Mouse (Mus musculus) erythroblast, embryonic 14.5 days (primary cell): Measurements from ENCODE around the gene Rap1b.

Source experiments
- GATA1 ChIP-seq: IDR thresholded peaks from 2 replicates; pipeline ENCODE4 v1.6.1; 2012; ENCODE audit warnings: low read length, inconsistent platforms, mixed read lengths
- TAL1 ChIP-seq: IDR thresholded peaks from 3 replicates; pipeline ENCODE4 v1.6.1; 2012; ENCODE audit warnings: low read length, inconsistent platforms, mixed read lengths

DNA sequence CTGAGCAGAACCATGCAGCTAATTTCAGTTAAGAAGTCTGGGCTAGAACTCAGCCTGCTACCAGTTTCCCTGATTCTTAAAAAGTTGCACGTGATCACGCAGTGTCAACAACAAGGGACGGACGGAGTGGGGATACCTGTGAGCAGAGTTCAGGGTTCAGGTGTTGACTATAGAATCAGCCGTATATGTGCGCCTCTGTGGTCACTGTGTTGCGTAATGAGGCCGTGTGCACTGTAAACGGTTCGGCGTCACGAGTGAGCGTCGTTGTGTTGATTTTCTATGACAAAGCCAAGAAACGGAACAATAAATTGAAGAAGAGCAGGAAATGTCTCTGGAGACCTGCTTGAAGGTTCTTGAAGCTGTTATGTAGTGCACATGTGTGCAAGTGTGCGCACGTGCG, 30.6 kb upstream of the Rap1b start:
- TF ChIP-seq GATA1 (no peak), TAL1 (no peak)
